Mouse (Mus musculus) megakaryocyte, adult 5-6 weeks (primary cell): ENCODE measurements around the gene Hist3h2a. TPM values are rescaled to one million over a fixed set of nuclear protein-coding genes. Genes with fewer than 3 reads are reported as not detected.

ENCODE experiments used
- ATAC-seq: 2 replicates; pipeline ENCODE4 v1.8.0; 2016; ENCODE audit warnings: mild to moderate bottlenecking, inconsistent platforms; ENCODE audit not compliant: poor library complexity, severe bottlenecking
- total RNA-seq, 2 experiments: library from RNA; stranded (forward) in 1 of 2; stranded (reverse) in 1 of 2; fragments of 153-499, 151-499 nt in 1 of 2; fragments of 221-1000, 200-1000 nt in 1 of 2; gene quantifications; 2 replicates each; pipeline versions ENCODE4 v1.2.3 to v1.2.4; 2015 to 2017

Gene Hist3h2a
- 20.6 and 24.9 TPM in 2 replicates for total RNA-seq (2015)
- 267 and 273 TPM in 2 replicates for total RNA-seq (2017)

GRCm38 (mm10) chr11:58954420-58955142 is at the start of gene Hist3h2a, which contains the start of gene Trim17:
Gene Hist3h2a (plus strand): TSS chr11:58954685.
Gene Trim17 (plus strand): TSS chr11:58954685.
- peak; percentile 75 for ATAC-seq

- no peak for ATAC-seq
Measured at GRCm38 (mm10) chr11:58904838-58905237, 49.6 kb upstream of the Hist3h2a start.

GRCm38 (mm10) chr11:58913776-58914175 is 40.7 kb upstream of the Hist3h2a start:
- ATAC-seq: no peak

- peak; percentile 61 for ATAC-seq
Measured at GRCm38 (mm10) chr11:58914461-58915028, 39.9 kb upstream of the Hist3h2a start.

GRCm38 (mm10) chr11:58916879-58917744 is 37.4 kb upstream of the Hist3h2a start:
- ATAC-seq: peak; percentile 75

- ATAC-seq: no peak
Measured at GRCm38 (mm10) chr11:58917745-58918366, 36.6 kb upstream of the Hist3h2a start, which contains the start of gene Btnl10. Gene Btnl10 (plus strand): TSS chr11:58917908.

GRCm38 (mm10) chr11:58918759-58919158 is 35.7 kb upstream of the Hist3h2a start:
- ATAC-seq: no peak

GRCm38 (mm10) chr11:58922420-58922819 is 32.1 kb upstream of the Hist3h2a start:
- no peak for ATAC-seq

- no peak for ATAC-seq
Measured at GRCm38 (mm10) chr11:58926651-58927050, 27.8 kb upstream of the Hist3h2a start.

- ATAC-seq: no peak
Measured at GRCm38 (mm10) chr11:58927053-58927452, 27.4 kb upstream of the Hist3h2a start.

GRCm38 (mm10) chr11:58927790-58928651 is 26.5 kb upstream of the Hist3h2a start:
- peak; percentile 88 for ATAC-seq

GRCm38 (mm10) chr11:58929055-58929454 is 25.4 kb upstream of the Hist3h2a start:
- no peak for ATAC-seq

GRCm38 (mm10) chr11:58929641-58930040 is 24.8 kb upstream of the Hist3h2a start:
- ATAC-seq: no peak

- no peak for ATAC-seq
Measured at GRCm38 (mm10) chr11:58930254-58930653, 24.2 kb upstream of the Hist3h2a start.

- no peak for ATAC-seq
Measured at GRCm38 (mm10) chr11:58931576-58931975, 22.9 kb upstream of the Hist3h2a start.

GRCm38 (mm10) chr11:58937909-58938308 is 16.6 kb upstream of the Hist3h2a start:
- no peak for ATAC-seq

GRCm38 (mm10) chr11:58938322-58939087 is 16.0 kb upstream of the Hist3h2a start, which contains the start of gene Rnf187:
Gene Rnf187 (minus strand): TSS chr11:58938916.
- peak; percentile 98 for ATAC-seq

- no peak for ATAC-seq
Measured at GRCm38 (mm10) chr11:58939088-58939439, 15.4 kb upstream of the Hist3h2a start.

GRCm38 (mm10) chr11:58944136-58944535 is 10.3 kb upstream of the Hist3h2a start:
- ATAC-seq: no peak
